Mouse (Mus musculus): Measurements from ENCODE around the gene Olfr418. TPM values are rescaled to one million over a fixed set of nuclear protein-coding genes. Genes with fewer than 3 reads are reported as not detected.
"Not testable (repeated sequence)": the region's sequence is repeated elsewhere in the genome, so short reads cannot be mapped to it uniquely, and the experiment has no call there.

Olfr418 gene
- polyA plus RNA-seq (2017; shearing (Covaris generic)), result not detected

GRCm38 (mm10) chr1:173265701-173266100 lies at the start of gene Olfr418:
Gene Olfr418 (plus strand): TSS chr1:173266001.
- ATAC-seq, result no peak

- ATAC-seq, result no peak
These were observed 49.3 kb upstream of the Olfr418 start for GRCm38 (mm10) chr1:173216481-173216880.

- ATAC-seq, result no peak
These were observed 38.7 kb upstream of the Olfr418 start, which contains the start of gene Fcer1a for GRCm38 (mm10) chr1:173227081-173227480. Gene Fcer1a (minus strand): TSS chr1:173227214.

GRCm38 (mm10) chr1:173237004-173237403 lies 28.8 kb upstream of the Olfr418 start:
- ATAC-seq, result not testable (repeated sequence)

- ATAC-seq, result no peak
These were observed 15.9 kb upstream of the Olfr418 start for GRCm38 (mm10) chr1:173249888-173250287.

- no peak for ATAC-seq
These were observed 11.9 kb downstream of the Olfr418 start, which contains the start of gene Mptx2 for GRCm38 (mm10) chr1:173277677-173278076. Gene Mptx2 (minus strand): TSS chr1:173277777.

- ATAC-seq, result not testable (repeated sequence)
These were observed 37.0 kb downstream of the Olfr418 start for GRCm38 (mm10) chr1:173302795-173303194.

- ATAC-seq, result not testable (repeated sequence)
These were observed 47.8 kb downstream of the Olfr418 start for GRCm38 (mm10) chr1:173313535-173314050.

- ATAC-seq, result no peak
These were observed 49.9 kb downstream of the Olfr418 start for GRCm38 (mm10) chr1:173315725-173316124.

GRCm38 (mm10) chr1:173317925-173318477 lies 52.2 kb downstream of the Olfr418 start:
- no peak for ATAC-seq

GRCm38 (mm10) chr1:173321593-173322248 lies 55.9 kb downstream of the Olfr418 start:
- ATAC-seq, result no peak

GRCm38 (mm10) chr1:173322249-173322627 lies 56.4 kb downstream of the Olfr418 start:
- no peak for ATAC-seq

Other genes starting within 250 kb of the Olfr418 start
- gene Olfr1408, start 128.6 kb upstream of the Olfr418 start, polyA plus RNA-seq (2017; shearing (Covaris generic)), result under 1 TPM in 1 of 2 experiments, not detected in 1; 0.42 TPM
- not detected for gene Olfr1406, start 75.4 kb upstream of the Olfr418 start, polyA plus RNA-seq (2017; shearing (Covaris generic))
- gene Olfr218, start 68.2 kb upstream of the Olfr418 start, polyA plus RNA-seq (2017; shearing (Covaris generic)), result not detected
- not detected for gene Olfr1404, start 53.6 kb upstream of the Olfr418 start, polyA plus RNA-seq (2017; shearing (Covaris generic))
- gene Fcer1a, start 38.8 kb upstream of the Olfr418 start, polyA plus RNA-seq (2017; shearing (Covaris generic)), result not detected
- not detected for gene Mptx2, start 11.8 kb downstream of the Olfr418 start, polyA plus RNA-seq (2017; shearing (Covaris generic))
- not detected for gene Ackr1, start 67.7 kb downstream of the Olfr418 start, polyA plus RNA-seq (2017; shearing (Covaris generic))
- 10 to 100 TPM; 40.0 to 50.8 TPM for gene Aim2, start 84.9 kb downstream of the Olfr418 start, polyA plus RNA-seq (2017; shearing (Covaris generic))
- gene Cadm3, start 101.7 kb downstream of the Olfr418 start, polyA plus RNA-seq (2017; shearing (Covaris generic)), result not detected
- gene Ifi206, start 225.0 kb downstream of the Olfr418 start, polyA plus RNA-seq (2017; shearing (Covaris generic)), result 10 to 100 TPM; 70.9 to 95.8 TPM

All from activated CD4-positive, CD25-positive, alpha-beta regulatory T cell, adult 4 months (primary cell).